Mouse (Mus musculus): ENCODE results near the gene Scap. TPM values are rescaled to one million over a fixed set of nuclear protein-coding genes. Genes with fewer than 3 reads are reported as not detected.

Scap gene
- polyA plus RNA-seq (2016; fragmentation: Nextera tagmentation; extraction: Ambion mirVana), result 44.1 and 45.4 TPM in 2 replicates

GRCm38 (mm10) chr9:110333135-110333895 lies at the start of gene Scap:
Gene Scap (plus strand): TSS chr9:110333288.
- Histone ChIP-seq H3K9me3 (no peaks in the 10 kb centered on the region), H3K4me3 (peak within 1 kb of the TSS; percentile 90), H3K27me3 (ENCODE audit: poor library complexity, severe bottlenecking) (no peaks in the 10 kb centered on the region), H3K36me3 (replicated peaks) (no peaks in the 10 kb centered on the region), H3K4me1 (peaks cover 35% of the 10 kb centered on the region), H3K27ac (peak within 1 kb of the TSS; percentile 91)
- WGBS, result under 1% methylated on average over 78 of the region's 78 CpGs
- peak; percentile 98 for DNase-seq (ENCODE audit: extremely low spot score, low spot score)

- Histone ChIP-seq H3K4me3 (no peak overlapping the region), H3K4me1 (peaks cover 14% of the 10 kb centered on the region), H3K27me3 (ENCODE audit: poor library complexity, severe bottlenecking) (no peaks in the 10 kb centered on the region), H3K9me3 (no peaks in the 10 kb centered on the region), H3K27ac (no peak overlapping the region), H3K36me3 (replicated peaks) (no peaks in the 10 kb centered on the region)
- WGBS, result 91% methylated on average over 10 of the region's 10 CpGs
- no peak for DNase-seq (ENCODE audit: extremely low spot score, low spot score)
Measured at GRCm38 (mm10) chr9:110284075-110284697, 48.9 kb upstream of the Scap start.

- H3K4me1 ChIP-seq, result peaks cover 14% of the 10 kb centered on the region
- no peak overlapping the region for H3K4me3 ChIP-seq
- DNase-seq (ENCODE audit: extremely low spot score, low spot score), result no peak
- H3K9me3 ChIP-seq, result no peaks in the 10 kb centered on the region
- peak overlapping the region; percentile 63 for H3K27ac ChIP-seq
- H3K27me3 ChIP-seq (ENCODE audit: poor library complexity, severe bottlenecking), result no peaks in the 10 kb centered on the region
- WGBS, result 44% methylated on average over 7 of the region's 7 CpGs
- H3K36me3 ChIP-seq (replicated peaks), result no peaks in the 10 kb centered on the region
Measured at GRCm38 (mm10) chr9:110287321-110287924, 45.7 kb upstream of the Scap start.

- no peak overlapping the region for H3K4me3 ChIP-seq
- 55% methylated on average over 12 of the region's 12 CpGs for WGBS
- H3K9me3 ChIP-seq, result no peaks in the 10 kb centered on the region
- H3K4me1 ChIP-seq, result peaks cover 19% of the 10 kb centered on the region
- H3K27me3 ChIP-seq (ENCODE audit: poor library complexity, severe bottlenecking), result no peaks in the 10 kb centered on the region
- DNase-seq (ENCODE audit: extremely low spot score, low spot score), result no peak
- H3K27ac ChIP-seq, result peak overlapping the region; percentile 68
- H3K36me3 ChIP-seq (replicated peaks), result no peaks in the 10 kb centered on the region
Measured at GRCm38 (mm10) chr9:110293254-110293718, 39.8 kb upstream of the Scap start.

- Histone ChIP-seq H3K27me3 (ENCODE audit: poor library complexity, severe bottlenecking) (no peaks in the 10 kb centered on the region), H3K4me3 (no peak overlapping the region), H3K4me1 (peaks cover 19% of the 10 kb centered on the region), H3K36me3 (replicated peaks) (no peaks in the 10 kb centered on the region), H3K27ac (peak overlapping the region; percentile 68), H3K9me3 (no peaks in the 10 kb centered on the region)
- no peak for DNase-seq (ENCODE audit: extremely low spot score, low spot score)
- WGBS, result 91% methylated on average over 13 of the region's 13 CpGs
Measured at GRCm38 (mm10) chr9:110293873-110294415, 39.1 kb upstream of the Scap start.

- Histone ChIP-seq H3K4me1 (peaks cover 19% of the 10 kb centered on the region), H3K9me3 (no peaks in the 10 kb centered on the region), H3K36me3 (replicated peaks) (no peaks in the 10 kb centered on the region), H3K27me3 (ENCODE audit: poor library complexity, severe bottlenecking) (no peaks in the 10 kb centered on the region), H3K4me3 (no peak overlapping the region), H3K27ac (no peak overlapping the region)
- DNase-seq (ENCODE audit: extremely low spot score, low spot score), result no peak
- WGBS, result 60% methylated on average over 3 of the region's 3 CpGs
Measured at GRCm38 (mm10) chr9:110294786-110295185, 38.3 kb upstream of the Scap start.

GRCm38 (mm10) chr9:110296867-110297627 lies 36.0 kb upstream of the Scap start:
- no peak overlapping the region for H3K4me3 ChIP-seq
- no peaks in the 10 kb centered on the region for H3K36me3 ChIP-seq (replicated peaks)
- H3K9me3 ChIP-seq, result peaks cover 14% of the 10 kb centered on the region
- 8% methylated on average over 5 of the region's 5 CpGs for WGBS
- DNase-seq (ENCODE audit: extremely low spot score, low spot score), result peak; percentile 87
- no peaks in the 10 kb centered on the region for H3K27me3 ChIP-seq (ENCODE audit: poor library complexity, severe bottlenecking)
- no peak overlapping the region for H3K27ac ChIP-seq
- peaks cover 19% of the 10 kb centered on the region for H3K4me1 ChIP-seq

- Histone ChIP-seq H3K4me3 (peak overlapping the region; percentile 62), H3K9me3 (peaks cover 14% of the 10 kb centered on the region), H3K36me3 (replicated peaks) (peaks cover 12% of the 10 kb centered on the region), H3K27me3 (ENCODE audit: poor library complexity, severe bottlenecking) (no peaks in the 10 kb centered on the region), H3K4me1 (peaks cover 21% of the 10 kb centered on the region), H3K27ac (peak overlapping the region; percentile 94)
- 9% methylated on average over 4 of the region's 4 CpGs for WGBS
- peak; percentile 57 for DNase-seq (ENCODE audit: extremely low spot score, low spot score)
Measured at GRCm38 (mm10) chr9:110304516-110304915, 28.6 kb upstream of the Scap start.

GRCm38 (mm10) chr9:110304969-110305651 lies 28.0 kb upstream of the Scap start, which contains the start of gene Elp6:
Gene Elp6 (plus strand): TSS chr9:110305173.
- Histone ChIP-seq H3K9me3 (peaks cover 14% of the 10 kb centered on the region), H3K36me3 (replicated peaks) (peaks cover 18% of the 10 kb centered on the region), H3K27me3 (ENCODE audit: poor library complexity, severe bottlenecking) (no peaks in the 10 kb centered on the region), H3K4me3 (peak within 1 kb of the TSS; percentile 62), H3K27ac (peak within 1 kb of the TSS; percentile 94), H3K4me1 (peaks cover 21% of the 10 kb centered on the region)
- WGBS, result under 1% methylated on average over 46 of the region's 46 CpGs
- peak; percentile 93 for DNase-seq (ENCODE audit: extremely low spot score, low spot score)

- no peaks in the 10 kb centered on the region for H3K27me3 ChIP-seq (ENCODE audit: poor library complexity, severe bottlenecking)
- peaks cover 7% of the 10 kb centered on the region; the same call in 1 of the 2 replicates for H3K9me3 ChIP-seq
- no peak overlapping the region for H3K27ac ChIP-seq
- no peak for DNase-seq (ENCODE audit: extremely low spot score, low spot score)
- peaks cover 30% of the 10 kb centered on the region for H3K36me3 ChIP-seq (replicated peaks)
- H3K4me3 ChIP-seq, result peak overlapping the region; percentile 62; the same call in 1 of the 2 replicates
- peaks cover 21% of the 10 kb centered on the region for H3K4me1 ChIP-seq
- WGBS, result 94% methylated on average over 5 of the region's 5 CpGs
Measured at GRCm38 (mm10) chr9:110306371-110306770, 26.7 kb upstream of the Scap start.

- peaks cover 96% of the 10 kb centered on the region for H3K36me3 ChIP-seq (replicated peaks)
- H3K27me3 ChIP-seq (ENCODE audit: poor library complexity, severe bottlenecking), result no peaks in the 10 kb centered on the region
- no peak overlapping the region for H3K27ac ChIP-seq
- 88% methylated on average over 5 of the region's 5 CpGs for WGBS
- no peaks in the 10 kb centered on the region for H3K4me1 ChIP-seq
- no peak overlapping the region for H3K4me3 ChIP-seq
- H3K9me3 ChIP-seq, result no peaks in the 10 kb centered on the region
- no peak for DNase-seq (ENCODE audit: extremely low spot score, low spot score)
Measured at GRCm38 (mm10) chr9:110314706-110315105, 18.4 kb upstream of the Scap start.
